ENCODE assay signal across 15 mouse cellular contexts in the genomic region with DNA sequence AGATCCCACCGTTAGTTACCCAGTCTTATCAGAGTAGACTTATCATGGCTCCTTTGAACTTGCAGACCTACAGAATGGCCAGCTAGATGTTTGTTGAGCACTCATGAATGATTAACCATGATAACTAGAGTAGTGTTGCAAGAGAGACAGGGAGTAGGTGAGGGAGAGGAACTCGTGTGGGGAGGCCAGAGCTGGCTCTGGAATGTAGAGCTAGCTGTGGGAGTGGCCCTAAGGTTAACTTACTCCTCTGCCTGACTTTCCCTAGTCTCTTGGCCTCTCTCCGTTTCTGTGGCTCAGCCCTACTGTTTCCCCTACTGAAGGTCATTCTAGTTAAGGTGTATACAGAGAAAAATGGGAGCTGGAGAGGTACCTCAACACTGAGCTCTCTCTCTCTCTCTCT. TPM values are rescaled to one million over a fixed set of nuclear protein-coding genes. Genes with fewer than 3 reads are reported as not detected.
DNase-seq lines count a peak whose midpoint lies in the region; ATAC-seq and TF ChIP-seq lines count a peak whose summit lies in the region.
"Had no signal": no experiment of that assay in that cellular context is flagged by ENCODE, and none has a peak within 500 bp of the region (broad histone marks: within the 10 kb centered on the region; RNA-seq: fewer than 3 reads in every experiment).

No protein-coding gene starts in this region.

- WGBS in heart, embryonic 12.5 days = 14% methylated on average over 3 of the region's 3 CpGs
- WGBS in kidney, postnatal 0 days = 17% methylated on average over 3 of the region's 3 CpGs
- 14% methylated on average over 3 of the region's 3 CpGs for WGBS in liver, embryonic 15.5 days (ENCODE audit: insufficient replicate concordance)
- WGBS in stomach, postnatal 0 days = 32% methylated on average over 3 of the region's 3 CpGs
- 21% methylated on average over 3 of the region's 3 CpGs for WGBS in heart, embryonic 11.5 days (ENCODE audit: insufficient replicate concordance)
- 17% methylated on average over 3 of the region's 3 CpGs for WGBS in heart, embryonic 10.5 days

- DNase-seq in heart, adult 11 months = peak; percentile 83
- peak; percentile 71 for DNase-seq in kidney, postnatal 0 days (ENCODE audit: low spot score)
- DNase-seq in stomach, postnatal 0 days (ENCODE audit: low spot score) = peak; percentile 44
- no peak for DNase-seq in heart, embryonic 10.5 days (ENCODE audit: low spot score)
- DNase-seq in urinary bladder, postnatal 4 days (ENCODE audit: low spot score in 2 of 2) = no peak
- DNase-seq: cerebellum, adult 9-11 months; gastrocnemius, adult 2 months had no signal

- 0 out of 2 replicates have a peak, but pooled peaks cover 5% of the 10 kb centered on the region for H3K27me3 ChIP-seq in heart, embryonic 12.5 days (replicated peaks)
- H3K27me3 ChIP-seq in kidney, postnatal 0 days (ENCODE audit: insufficient read depth, low read length) = no peaks in the 10 kb centered on the region
- no peaks in the 10 kb centered on the region for H3K27me3 ChIP-seq in liver, embryonic 15.5 days
- H3K27me3 ChIP-seq in stomach, postnatal 0 days (ENCODE audit: control insufficient read depth, insufficient read depth, low read length) = no peaks in the 10 kb centered on the region
- H3K27me3 ChIP-seq in heart, embryonic 11.5 days (ENCODE audit: control insufficient read depth, insufficient read depth, low read length) = no peaks in the 10 kb centered on the region
- H3K27me3 ChIP-seq in heart, embryonic 10.5 days (ENCODE audit: insufficient read depth, poor library complexity, severe bottlenecking) = no peaks in the 10 kb centered on the region
- H3K27me3 ChIP-seq: embryonic facial prominence, embryonic 12.5 days; forebrain, embryonic 13.5 days; hindbrain, embryonic 13.5 days; limb, embryonic 12.5 days had no signal

- no peak overlapping the region for H3K4me2 ChIP-seq in heart, embryonic 12.5 days
- H3K4me2 ChIP-seq in kidney, postnatal 0 days (ENCODE audit: low read length) = no peak overlapping the region
- H3K4me2 ChIP-seq in liver, embryonic 15.5 days = no peak overlapping the region
- H3K4me2 ChIP-seq in stomach, postnatal 0 days (replicated peaks; ENCODE audit: low read depth) = no peak overlapping the region
- no peak overlapping the region for H3K4me2 ChIP-seq in heart, embryonic 11.5 days
- H3K4me2 ChIP-seq: embryonic facial prominence, embryonic 12.5 days; forebrain, embryonic 13.5 days; hindbrain, embryonic 13.5 days; limb, embryonic 12.5 days had no signal

- no peaks in the 10 kb centered on the region for H3K9me3 ChIP-seq in heart, embryonic 12.5 days (replicated peaks)
- no peaks in the 10 kb centered on the region for H3K9me3 ChIP-seq in kidney, postnatal 0 days (replicated peaks; ENCODE audit: low read length)
- no peaks in the 10 kb centered on the region for H3K9me3 ChIP-seq in liver, embryonic 15.5 days (replicated peaks)
- H3K9me3 ChIP-seq in stomach, postnatal 0 days (ENCODE audit: control insufficient read depth, low read length) = no peaks in the 10 kb centered on the region
- H3K9me3 ChIP-seq in heart, embryonic 11.5 days (replicated peaks; ENCODE audit: control insufficient read depth, low read length) = no peaks in the 10 kb centered on the region
- H3K9me3 ChIP-seq in heart, embryonic 10.5 days = no peaks in the 10 kb centered on the region
- H3K9me3 ChIP-seq: embryonic facial prominence, embryonic 12.5 days; forebrain, embryonic 13.5 days; hindbrain, embryonic 13.5 days; limb, embryonic 12.5 days; midbrain, embryonic 10.5 days had no signal

- no peaks in the 10 kb centered on the region for H3K36me3 ChIP-seq in heart, embryonic 12.5 days
- no peaks in the 10 kb centered on the region for H3K36me3 ChIP-seq in kidney, postnatal 0 days (ENCODE audit: insufficient read depth, low read length)
- no peaks in the 10 kb centered on the region for H3K36me3 ChIP-seq in liver, embryonic 15.5 days (replicated peaks)
- H3K36me3 ChIP-seq in stomach, postnatal 0 days (ENCODE audit: control insufficient read depth, insufficient read depth, low read length) = no peaks in the 10 kb centered on the region
- H3K36me3 ChIP-seq in heart, embryonic 11.5 days (ENCODE audit: control insufficient read depth, insufficient read depth, low read length) = no peaks in the 10 kb centered on the region
- no peaks in the 10 kb centered on the region for H3K36me3 ChIP-seq in heart, embryonic 10.5 days
- H3K36me3 ChIP-seq: embryonic facial prominence, embryonic 12.5 days; hindbrain, embryonic 13.5 days; limb, embryonic 12.5 days; midbrain, embryonic 10.5 days had no signal

- no peak overlapping the region for H3K4me3 ChIP-seq in heart, embryonic 12.5 days
- H3K4me3 ChIP-seq in kidney, postnatal 0 days (replicated peaks; ENCODE audit: low read depth, low read length) = no peak overlapping the region
- H3K4me3 ChIP-seq in liver, embryonic 15.5 days (replicated peaks) = no peak overlapping the region
- no peak overlapping the region for H3K4me3 ChIP-seq in stomach, postnatal 0 days (ENCODE audit: low read depth, low read length)
- no peak overlapping the region for H3K4me3 ChIP-seq in heart, embryonic 11.5 days (ENCODE audit: low read depth, low read length)
- H3K4me3 ChIP-seq in heart, embryonic 10.5 days = no peak overlapping the region
- H3K4me3 ChIP-seq: embryonic facial prominence, embryonic 12.5 days; forebrain, embryonic 13.5 days; gastrocnemius, adult 2 months; hindbrain, embryonic 13.5 days; limb, embryonic 12.5 days; midbrain, embryonic 10.5 days had no signal

- no peak overlapping the region for H3K9ac ChIP-seq in heart, embryonic 12.5 days
- no peak overlapping the region for H3K9ac ChIP-seq in kidney, postnatal 0 days (ENCODE audit: low read depth, low read length)
- no peak overlapping the region for H3K9ac ChIP-seq in liver, embryonic 15.5 days
- no peak overlapping the region for H3K9ac ChIP-seq in stomach, postnatal 0 days (ENCODE audit: low read length)
- H3K9ac ChIP-seq in heart, embryonic 11.5 days (ENCODE audit: low read depth, low read length) = no peak overlapping the region
- H3K9ac ChIP-seq: embryonic facial prominence, embryonic 12.5 days; forebrain, embryonic 13.5 days; hindbrain, embryonic 13.5 days; limb, embryonic 12.5 days had no signal

- no peak for TF ChIP-seq CTCF in kidney, postnatal 0 days (IDR thresholded peaks at IDR 0.05; ENCODE audit: low read depth)
- no peak for TF ChIP-seq CTCF in stomach, postnatal 0 days (IDR thresholded peaks at IDR 0.05; ENCODE audit: low read depth)

- TF ChIP-seq EP300 in stomach, postnatal 0 days (optimal IDR thresholded peaks at IDR 0.05) = no peak

- no peak overlapping the region for H3K27ac ChIP-seq in heart, embryonic 12.5 days (ENCODE audit: poor library complexity, severe bottlenecking)
- peak overlapping the region; percentile 28; the same call in 1 of the 2 replicates for H3K27ac ChIP-seq in kidney, postnatal 0 days
- H3K27ac ChIP-seq in liver, embryonic 15.5 days (replicated peaks) = peak overlapping the region; percentile 74
- H3K27ac ChIP-seq in stomach, postnatal 0 days (replicated peaks) = no peak overlapping the region
- H3K27ac ChIP-seq in heart, embryonic 11.5 days (ENCODE audit: low read depth, low read length) = no peak overlapping the region
- no peak overlapping the region for H3K27ac ChIP-seq in heart, embryonic 10.5 days
- H3K27ac ChIP-seq: embryonic facial prominence, embryonic 12.5 days; forebrain, embryonic 13.5 days; gastrocnemius, adult 2 months; hindbrain, embryonic 13.5 days; limb, embryonic 12.5 days; midbrain, embryonic 10.5 days had no signal

- ATAC-seq in heart, embryonic 12.5 days (ENCODE audit: insufficient number of reproducible peaks, low FRiP score) = no peak
- peak; percentile 81 for ATAC-seq in kidney, postnatal 0 days (replicated peaks; ENCODE audit: low FRiP score, low read depth)
- peak; percentile 82 for ATAC-seq in liver, embryonic 15.5 days (ENCODE audit: insufficient read depth)
- peak; percentile 86 for ATAC-seq in stomach, postnatal 0 days (ENCODE audit: low FRiP score, low TSS enrichment)
- no peak for ATAC-seq in heart, embryonic 11.5 days (replicated peaks; ENCODE audit: insufficient number of reproducible peaks, low FRiP score, low TSS enrichment)
- ATAC-seq: forebrain, embryonic 13.5 days had no signal

- peaks cover 10% of the 10 kb centered on the region; the same call in 1 of the 2 replicates for H3K4me1 ChIP-seq in heart, embryonic 12.5 days (replicated peaks)
- H3K4me1 ChIP-seq in kidney, postnatal 0 days (replicated peaks; ENCODE audit: insufficient read depth, low read length) = no peaks in the 10 kb centered on the region
- H3K4me1 ChIP-seq in liver, embryonic 15.5 days (replicated peaks) = peaks cover 11% of the 10 kb centered on the region
- H3K4me1 ChIP-seq in stomach, postnatal 0 days (replicated peaks; ENCODE audit: control insufficient read depth, insufficient read depth) = no peaks in the 10 kb centered on the region
- H3K4me1 ChIP-seq in heart, embryonic 11.5 days (ENCODE audit: control insufficient read depth, insufficient read depth, low read length) = no peaks in the 10 kb centered on the region; the same call in 1 of the 2 replicates
- H3K4me1 ChIP-seq in heart, embryonic 10.5 days = no peaks in the 10 kb centered on the region
- H3K4me1 ChIP-seq: embryonic facial prominence, embryonic 12.5 days; limb, embryonic 12.5 days had no signal

RNA-seq across cellular contexts. Expression of a gene that starts 28.5 kb away (rescaled TPM):
- 1.9 TPM in 2 replicates for polyA plus RNA-seq in heart, embryonic 12.5 days (2016; fragmentation: Nextera tagmentation; extraction: Ambion mirVana)
- 1.0 and 1.2 TPM in 2 replicates for polyA plus RNA-seq in kidney, postnatal 0 days (2015; fragmentation: Nextera tagmentation; extraction: Ambion mirVana)
- 1.1 and 1.4 TPM in 2 replicates for polyA plus RNA-seq in liver, embryonic 15.5 days (2015; fragmentation: Nextera tagmentation; extraction: Ambion mirVana)
- polyA plus RNA-seq in stomach, postnatal 0 days (2015; fragmentation: Nextera tagmentation; extraction: Ambion mirVana) = 10.2 and 13.0 TPM in 2 replicates
- polyA plus RNA-seq in heart, embryonic 11.5 days (2014; fragmentation: Nextera tagmentation; extraction: Ambion mirVana) = 0.74 and 1.2 TPM in 2 replicates
- 1.2 and 1.9 TPM in 2 replicates for polyA plus RNA-seq in heart, embryonic 10.5 days (2016; fragmentation: Nextera tagmentation; extraction: Ambion mirVana)

Comparison
In these comparisons a context has a peak if more than half of its experiments do, and no peak if none do; other contexts are left out.
1. DNase-seq: peak in heart, adult 11 months (single experiment), kidney, postnatal 0 days (single experiment) and stomach, postnatal 0 days (single experiment); none in heart, embryonic 10.5 days (single experiment) and urinary bladder, postnatal 4 days (0 of 2).
2. ATAC-seq: peak in kidney, postnatal 0 days (single experiment), liver, embryonic 15.5 days (single experiment) and stomach, postnatal 0 days (single experiment); none in heart, embryonic 12.5 days (single experiment) and heart, embryonic 11.5 days (single experiment).
3. H3K27ac ChIP-seq: peak in kidney, postnatal 0 days (single experiment) and liver, embryonic 15.5 days (single experiment); none in heart, embryonic 12.5 days (single experiment), stomach, postnatal 0 days (single experiment), heart, embryonic 11.5 days (single experiment) and heart, embryonic 10.5 days (single experiment).